In genomic region chr5:53047951-53048350, GRCm38 (mm10) we compare ENCODE assay signal across 11 mouse cellular contexts. TPM values are rescaled to one million over a fixed set of nuclear protein-coding genes. Genes with fewer than 3 reads are reported as not detected.
DNase-seq lines count a peak whose midpoint lies in the region; ATAC-seq and TF ChIP-seq lines count a peak whose summit lies in the region.
"Had no signal": no experiment of that assay in that cellular context is flagged by ENCODE, and none has a peak within 500 bp of the region (broad histone marks: within the 10 kb centered on the region; RNA-seq: fewer than 3 reads in every experiment).

No protein-coding gene starts in this region.

- peak; percentile 11 for DNase-seq in retina, embryonic 14.5 days (ENCODE audit: low spot score)
- DNase-seq in retina, postnatal 1 day: no peak
- peak; percentile 41 to 76 for DNase-seq in kidney, postnatal 25 days
- DNase-seq in thymus, adult 2 months: no peak
- DNase-seq in layer of hippocampus, postnatal 14 days (ENCODE audit: low spot score in 2 of 2): no peak
- DNase-seq in forebrain, embryonic 14.5 days (ENCODE audit: low spot score): no peak
- no peak for DNase-seq in gastrocnemius, adult 2 months

- intact Hi-C loops in gastrocnemius, adult 2 months (cut with DNase I): no loop called here

- peaks cover 19% of the 10 kb centered on the region for H3K4me1 ChIP-seq in lung, embryonic 15.5 days
- H3K4me1 ChIP-seq in thymus, adult 2 months (replicated peaks; ENCODE audit: control insufficient read depth, insufficient read depth, low read length): no peaks in the 10 kb centered on the region
- H3K4me1 ChIP-seq in forebrain, embryonic 14.5 days (ENCODE audit: control insufficient read depth, insufficient read depth, low read length): no peaks in the 10 kb centered on the region

- H3K36me3 ChIP-seq in lung, embryonic 15.5 days: no peaks in the 10 kb centered on the region
- no peaks in the 10 kb centered on the region for H3K36me3 ChIP-seq in thymus, adult 2 months (ENCODE audit: control insufficient read depth, insufficient read depth, low read length)
- H3K36me3 ChIP-seq in forebrain, embryonic 14.5 days (ENCODE audit: control insufficient read depth, insufficient read depth, low read length): no peaks in the 10 kb centered on the region
- H3K36me3 ChIP-seq: forebrain, embryonic 12.5 days had no signal

- 22% methylated on average over 6 of the region's 6 CpGs for WGBS in lung, embryonic 15.5 days
- WGBS in thymus, adult 2 months: 66% methylated on average over 6 of the region's 6 CpGs
- WGBS in forebrain, embryonic 14.5 days: 19% methylated on average over 6 of the region's 6 CpGs

- no peak overlapping the region for H3K9ac ChIP-seq in lung, embryonic 15.5 days
- no peak overlapping the region for H3K9ac ChIP-seq in forebrain, embryonic 14.5 days (ENCODE audit: low read length)
- H3K9ac ChIP-seq: forebrain, embryonic 12.5 days had no signal

- no peak for TF ChIP-seq CTCF in thymus, adult 2 months (IDR thresholded peaks at IDR 0.05; ENCODE audit: borderline replicate concordance, control insufficient read depth, extremely low read depth, insufficient read depth, low read length, poor library complexity)
- no peak for TF ChIP-seq CTCF in gastrocnemius, adult 2 months (IDR thresholded peaks at IDR 0.05)

- peaks cover 23% of the 10 kb centered on the region for H3K27me3 ChIP-seq in lung, embryonic 15.5 days
- H3K27me3 ChIP-seq in thymus, adult 2 months (ENCODE audit: control insufficient read depth, insufficient read depth, low read length): no peaks in the 10 kb centered on the region
- H3K27me3 ChIP-seq in forebrain, embryonic 14.5 days (replicated peaks; ENCODE audit: control insufficient read depth, insufficient read depth, low read length): peaks cover 16% of the 10 kb centered on the region; the same call in 1 of the 2 replicates

- TF ChIP-seq POLR2A in thymus, adult 2 months (IDR thresholded peaks at IDR 0.05; ENCODE audit: control insufficient read depth, extremely low read depth, insufficient read depth, low read length, poor library complexity): no peak

- H3K9me3 ChIP-seq in lung, embryonic 15.5 days: no peaks in the 10 kb centered on the region
- H3K9me3 ChIP-seq in forebrain, embryonic 14.5 days (replicated peaks; ENCODE audit: control insufficient read depth, low read length): no peaks in the 10 kb centered on the region
- H3K9me3 ChIP-seq: forebrain, embryonic 12.5 days had no signal

- no peak overlapping the region for H3K4me3 ChIP-seq in lung, embryonic 15.5 days
- H3K4me3 ChIP-seq in thymus, adult 2 months (ENCODE audit: control insufficient read depth, insufficient read depth, low read length): no peak overlapping the region
- no peak overlapping the region for H3K4me3 ChIP-seq in forebrain, embryonic 14.5 days (ENCODE audit: low read depth, low read length)
- H3K4me3 ChIP-seq in gastrocnemius, adult 2 months: no peak overlapping the region

- peak; percentile 43; the same call in 1 of the 2 replicates for ATAC-seq in lung, embryonic 15.5 days (ENCODE audit: borderline replicate concordance, extremely low read depth, low FRiP score, low TSS enrichment)
- no peak for ATAC-seq in forebrain, embryonic 14.5 days

- H3K4me2 ChIP-seq in lung, embryonic 15.5 days: no peak overlapping the region; the same call in 1 of the 2 replicates
- H3K4me2 ChIP-seq in forebrain, embryonic 14.5 days (ENCODE audit: low read length): no peak overlapping the region
- H3K4me2 ChIP-seq: forebrain, embryonic 12.5 days had no signal

- no peak overlapping the region for H3K27ac ChIP-seq in lung, embryonic 15.5 days
- H3K27ac ChIP-seq in thymus, adult 2 months (ENCODE audit: control insufficient read depth, insufficient read depth, low read length): no peak overlapping the region
- no peak overlapping the region for H3K27ac ChIP-seq in forebrain, embryonic 14.5 days (ENCODE audit: low read depth, low read length)
- no peak overlapping the region for H3K27ac ChIP-seq in gastrocnemius, adult 2 months
- H3K27ac ChIP-seq: forebrain, embryonic 12.5 days had no signal

RNA-seq across cellular contexts. Expression of gene Slc34a2, which starts 10.1 kb away (rescaled TPM):
- polyA plus RNA-seq in lung, embryonic 15.5 days (2015; fragmentation: Nextera tagmentation; extraction: Ambion mirVana): 11.8 and 19.7 TPM in 2 replicates
- polyA plus RNA-seq in thymus, adult 2 months (2012; rRNA removed): 2.6 and 3.4 TPM in 2 replicates
- total RNA-seq in layer of hippocampus, postnatal 14 days (2021): under 1 TPM in 1 of 2 experiments, not detected in 1; 0.07 TPM
- polyA plus RNA-seq in forebrain, embryonic 14.5 days (2014; fragmentation: Nextera tagmentation; extraction: Ambion mirVana): not detected in 2 replicates
- total RNA-seq in gastrocnemius, adult 2 months (2021): not detected
- total RNA-seq: granulocyte monocyte progenitor cell, adult 5-6 weeks; monocyte, adult 5-6 weeks had no signal
- polyA plus RNA-seq: forebrain, embryonic 12.5 days had no signal

Comparison
In these comparisons a context has a peak if more than half of its experiments do, and no peak if none do; other contexts are left out.
1. DNase-seq: peak in retina, embryonic 14.5 days (single experiment) and kidney, postnatal 25 days (2 of 2); none in retina, postnatal 1 day (single experiment), thymus, adult 2 months (single experiment), layer of hippocampus, postnatal 14 days (0 of 2), forebrain, embryonic 14.5 days (single experiment) and gastrocnemius, adult 2 months (single experiment).